Mouse (Mus musculus): ENCODE measurements around the gene Cdx2.

The Cdx2 gene

GRCm38 (mm10) chr5:147317991-147318390 is 10.9 kb upstream of the Cdx2 start:
- in situ Hi-C loops (cut with MboI, MseI) = loop anchor here (5.0 kb wide), 3 partner anchors 86 to 616 kb away; no protein-coding TSS in a partner anchor

- in situ Hi-C loops (cut with MboI, MseI) = loop anchor here (5.0 kb wide), 3 partner anchors 85 to 615 kb away; no protein-coding TSS in a partner anchor
Observed at GRCm38 (mm10) chr5:147317321-147317720, 10.3 kb upstream of the Cdx2 start.

- in situ Hi-C loops (cut with MboI, MseI) = loop anchor here (5.0 kb wide), 3 partner anchors 83 to 613 kb away; no protein-coding TSS in a partner anchor
Observed at GRCm38 (mm10) chr5:147315432-147316075, 8.5 kb upstream of the Cdx2 start.

- in situ Hi-C loops (cut with MboI, MseI) = loop anchor here (5.0 kb wide), 3 partner anchors 83 to 613 kb away; no protein-coding TSS in a partner anchor
Observed at GRCm38 (mm10) chr5:147314646-147315431, 7.8 kb upstream of the Cdx2 start.

- in situ Hi-C loops (cut with MboI, MseI) = no loop called here
Observed at GRCm38 (mm10) chr5:147312830-147313685, 6.0 kb upstream of the Cdx2 start.

GRCm38 (mm10) chr5:147309786-147310185 is 2.7 kb upstream of the Cdx2 start:
- in situ Hi-C loops (cut with MboI, MseI) = no loop called here

GRCm38 (mm10) chr5:147308451-147308850 is 1.4 kb upstream of the Cdx2 start:
- in situ Hi-C loops (cut with MboI, MseI) = no loop called here

- in situ Hi-C loops (cut with MboI, MseI) = no loop called here
Observed at GRCm38 (mm10) chr5:147307398-147307785, 322 bp upstream of the Cdx2 start.

- in situ Hi-C loops (cut with MboI, MseI) = no loop called here
Observed at GRCm38 (mm10) chr5:147305856-147306637, 1.0 kb downstream of the Cdx2 start.

- in situ Hi-C loops (cut with MboI, MseI) = no loop called here
Observed at GRCm38 (mm10) chr5:147305166-147305565, 1.9 kb downstream of the Cdx2 start.

- in situ Hi-C loops (cut with MboI, MseI) = no loop called here
Observed at GRCm38 (mm10) chr5:147304276-147305155, 2.6 kb downstream of the Cdx2 start.

- in situ Hi-C loops (cut with MboI, MseI) = no loop called here
Observed at GRCm38 (mm10) chr5:147302746-147303400, 4.2 kb downstream of the Cdx2 start.

GRCm38 (mm10) chr5:147302141-147302540 is 4.9 kb downstream of the Cdx2 start:
- in situ Hi-C loops (cut with MboI, MseI) = no loop called here

GRCm38 (mm10) chr5:147301781-147302070 is 5.3 kb downstream of the Cdx2 start:
- in situ Hi-C loops (cut with MboI, MseI) = no loop called here

GRCm38 (mm10) chr5:147300917-147301780 is 5.9 kb downstream of the Cdx2 start:
- in situ Hi-C loops (cut with MboI, MseI) = no loop called here

GRCm38 (mm10) chr5:147300001-147300363 is 7.1 kb downstream of the Cdx2 start:
- in situ Hi-C loops (cut with MboI, MseI) = no loop called here

- in situ Hi-C loops (cut with MboI, MseI) = loop anchor here in 1 of 2 experiments (25.0 kb wide), 1 partner anchor 1062 kb away; the partner anchor contains the start of gene Cdk8
Observed at GRCm38 (mm10) chr5:147299255-147300000, 7.6 kb downstream of the Cdx2 start.

- in situ Hi-C loops (cut with MboI, MseI) = loop anchor here in 1 of 2 experiments (25.0 kb wide), 1 partner anchor 1060 kb away; the partner anchor contains the start of gene Cdk8
Observed at GRCm38 (mm10) chr5:147297249-147297648, 9.8 kb downstream of the Cdx2 start.
